Mouse (Mus musculus) forebrain, embryonic 14.5 days (tissue): ENCODE results near the gene Ebi3. TPM values are rescaled to one million over a fixed set of nuclear protein-coding genes. Genes with fewer than 3 reads are reported as not detected.
A peak's percentile ranks its signal among the peaks of the same experiment; 100 is the strongest.

Experiments
- ATAC-seq: fragments of 200-750 bp; cut with Nextera tagmentation; 2 replicates; pipeline ENCODE4 v1.8.0; 2017; ENCODE audit warnings: mild to moderate bottlenecking, moderate library complexity
- DNase-seq: peaks from one replicate; pipeline ENCODE4 v3.0.0-alpha.2; 2015; ENCODE audit warnings: low spot score
- H3K27ac ChIP-seq: fragments of 300-500 bp; sonication (generic); 2 replicates; pipeline ENCODE4 v1.5.1; 2014; ENCODE audit warnings: low read depth, mild to moderate bottlenecking, control low read depth, low read length, moderate library complexity
- H3K27me3 ChIP-seq: fragments of 300-500 bp; sonication (generic); replicated peaks from 2 replicates; pipeline ENCODE4 v1.6.1; 2014; ENCODE audit warnings: low read length, control low read depth, mixed read lengths; ENCODE audit not compliant: control insufficient read depth, insufficient read depth
- H3K36me3 ChIP-seq: fragments of 300-500 bp; sonication (generic); 2 replicates; pipeline ENCODE4 v1.6.1; 2014; ENCODE audit warnings: low read length, control low read depth; ENCODE audit not compliant: control insufficient read depth, insufficient read depth
- H3K4me1 ChIP-seq: fragments of 300-500 bp; sonication (generic); 2 replicates; pipeline ENCODE4 v1.6.1; 2014; ENCODE audit warnings: antibody characterized with exemption, low read length, control low read depth; ENCODE audit not compliant: control insufficient read depth, insufficient read depth
- H3K4me2 ChIP-seq: fragments of 300-500 bp; sonication (generic); 2 replicates; pipeline ENCODE4 v1.6.1; 2014; ENCODE audit warnings: mild to moderate bottlenecking, control low read depth, low read length
- H3K4me3 ChIP-seq: fragments of 300-500 bp; sonication (generic); 2 replicates; pipeline ENCODE4 v1.5.1; 2014; ENCODE audit warnings: low read depth, low read length, control low read depth
- H3K9ac ChIP-seq: fragments of 300-500 bp; sonication (generic); 2 replicates; pipeline ENCODE4 v1.6.1; 2014; ENCODE audit warnings: mild to moderate bottlenecking, low read length, control low read depth, moderate library complexity
- H3K9me3 ChIP-seq: fragments of 300-500 bp; sonication (generic); replicated peaks from 2 replicates; pipeline ENCODE4 v1.6.1; 2016; ENCODE audit warnings: low read length, control low read depth, mixed read lengths; ENCODE audit not compliant: control insufficient read depth
- WGBS: fragments of 180-500 bp; shearing (Covaris S2); extraction: QIAGEN DNeasy Blood & Tissue Kit; methylation state at CpG from one replicate; pipeline ENCODE4 v1.1.7; 2014; 5-methylcytosine and 5-hydroxymethylcytosine counted together
- polyA plus RNA-seq: library from polyadenylated mRNA; unstranded; fragments of >200 nt; fragmentation: Nextera tagmentation; extraction: Ambion mirVana; gene quantifications from 2 replicates; pipeline ENCODE4 v1.2.1, GENCODE M21; 2014

Gene Ebi3
- polyA plus RNA-seq, 1 experiment from 2014 or later, result 2.6 TPM

DNA sequence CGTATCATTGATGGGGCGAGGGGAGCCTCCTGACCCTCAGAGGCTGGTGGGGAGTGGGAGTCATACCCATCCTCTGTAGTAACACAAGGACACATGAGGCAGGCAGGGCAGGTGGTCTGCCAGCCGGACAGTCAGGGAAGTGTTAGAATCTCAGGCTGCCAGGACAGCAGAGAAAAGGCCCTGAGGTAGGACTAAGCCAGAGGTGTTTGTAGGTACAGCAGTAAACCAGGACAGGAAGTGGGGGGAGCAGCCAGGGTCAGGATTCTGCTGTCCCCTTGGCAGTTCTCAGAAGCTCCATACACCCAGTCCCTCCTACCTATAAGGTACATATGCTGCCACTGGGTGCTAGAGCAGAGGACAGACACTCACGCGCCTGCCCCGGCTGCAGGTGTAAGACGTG lies 9.2 kb downstream of the Ebi3 start:
- no peak overlapping the region for H3K9ac ChIP-seq
- no peaks in the 10 kb centered on the region for H3K27me3 ChIP-seq
- 96% methylated on average over 7 of the region's 7 CpGs for WGBS
- H3K4me3 ChIP-seq, result no peak overlapping the region
- peaks cover 11% of the 10 kb centered on the region for H3K4me1 ChIP-seq
- DNase-seq, result no peak
- no peak overlapping the region for H3K4me2 ChIP-seq
- peaks cover 40% of the 10 kb centered on the region for H3K36me3 ChIP-seq
- H3K9me3 ChIP-seq, result no peaks in the 10 kb centered on the region
- no peak for ATAC-seq
- no peak overlapping the region for H3K27ac ChIP-seq

GRCm38 (mm10) chr17:55963171-55963570 lies 10.7 kb downstream of the Ebi3 start:
- no peak overlapping the region for H3K27ac ChIP-seq
- ATAC-seq (no peak), DNase-seq (peak; percentile 20)
- H3K36me3 ChIP-seq, result peaks cover 55% of the 10 kb centered on the region
- H3K4me3 ChIP-seq, result no peak overlapping the region
- no peak overlapping the region for H3K4me2 ChIP-seq
- WGBS, result 81% methylated on average over 14 of the region's 14 CpGs
- H3K4me1 ChIP-seq, result peaks cover 9% of the 10 kb centered on the region
- no peaks in the 10 kb centered on the region for H3K27me3 ChIP-seq
- H3K9ac ChIP-seq, result no peak overlapping the region
- H3K9me3 ChIP-seq, result no peaks in the 10 kb centered on the region

DNA sequence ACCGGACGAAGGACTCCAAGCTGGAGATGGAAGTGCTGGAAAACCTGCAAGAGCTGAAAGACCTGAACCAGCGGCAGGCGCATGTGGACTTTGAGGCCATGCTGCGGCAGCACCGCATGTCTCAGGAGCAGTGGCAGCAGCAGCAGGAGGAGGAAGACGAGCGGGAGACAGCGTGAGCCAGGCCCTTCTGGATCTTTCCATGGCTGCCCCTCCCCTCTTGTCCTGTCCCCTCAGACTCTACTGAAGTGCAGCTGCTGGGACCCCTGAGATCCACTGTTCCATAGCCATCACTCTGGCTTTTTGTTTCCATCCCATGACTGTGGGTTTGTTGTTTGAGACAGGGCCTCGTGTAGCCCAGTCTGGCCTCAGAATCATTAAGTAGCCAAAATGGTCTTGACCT lies 12.1 kb downstream of the Ebi3 start:
- H3K4me1 ChIP-seq, result peaks cover 6% of the 10 kb centered on the region
- no peak overlapping the region for H3K9ac ChIP-seq
- WGBS, result 91% methylated on average over 10 of the region's 10 CpGs
- peaks cover 55% of the 10 kb centered on the region for H3K36me3 ChIP-seq
- H3K27me3 ChIP-seq, result no peaks in the 10 kb centered on the region
- ATAC-seq (no peak), DNase-seq (no peak)
- H3K4me3 ChIP-seq, result no peak overlapping the region
- no peak overlapping the region for H3K27ac ChIP-seq
- no peaks in the 10 kb centered on the region for H3K9me3 ChIP-seq
- no peak overlapping the region for H3K4me2 ChIP-seq

GRCm38 (mm10) chr17:55964996-55965395 lies 12.6 kb downstream of the Ebi3 start:
- Histone ChIP-seq H3K27me3 (no peaks in the 10 kb centered on the region), H3K27ac (no peak overlapping the region), H3K4me2 (no peak overlapping the region), H3K9me3 (no peaks in the 10 kb centered on the region), H3K9ac (no peak overlapping the region), H3K4me1 (peaks cover 2% of the 10 kb centered on the region), H3K4me3 (no peak overlapping the region), H3K36me3 (peaks cover 55% of the 10 kb centered on the region)
- no peak for DNase-seq
- WGBS, result 84% methylated on average over 9 of the region's 9 CpGs
- ATAC-seq, result no peak

DNA sequence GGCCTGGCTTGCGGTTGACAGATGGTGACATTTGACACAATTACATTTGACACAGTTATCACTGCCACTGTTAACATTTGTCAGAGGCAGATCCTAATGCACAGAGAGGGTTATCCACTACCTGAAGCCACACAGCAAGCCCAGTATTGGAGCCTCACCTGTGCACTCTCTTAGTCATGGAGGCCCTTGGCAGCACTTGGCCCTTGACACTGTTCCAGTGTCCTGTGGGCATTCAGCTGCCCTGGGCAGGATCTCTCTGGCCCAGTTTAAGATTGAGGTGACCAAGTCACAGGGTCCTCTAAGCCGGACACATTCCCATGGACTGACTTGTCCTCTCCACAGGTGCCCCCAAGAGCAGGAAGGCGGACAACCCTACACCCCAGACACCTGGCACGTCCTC lies 14.7 kb downstream of the Ebi3 start:
- Histone ChIP-seq H3K4me2 (no peak overlapping the region), H3K4me1 (peaks cover 4% of the 10 kb centered on the region), H3K9ac (no peak overlapping the region), H3K36me3 (peaks cover 41% of the 10 kb centered on the region), H3K27ac (no peak overlapping the region), H3K4me3 (no peak overlapping the region), H3K27me3 (no peaks in the 10 kb centered on the region), H3K9me3 (no peaks in the 10 kb centered on the region)
- ATAC-seq, result no peak
- no peak for DNase-seq
- WGBS, result 94% methylated on average over 4 of the region's 4 CpGs

DNA sequence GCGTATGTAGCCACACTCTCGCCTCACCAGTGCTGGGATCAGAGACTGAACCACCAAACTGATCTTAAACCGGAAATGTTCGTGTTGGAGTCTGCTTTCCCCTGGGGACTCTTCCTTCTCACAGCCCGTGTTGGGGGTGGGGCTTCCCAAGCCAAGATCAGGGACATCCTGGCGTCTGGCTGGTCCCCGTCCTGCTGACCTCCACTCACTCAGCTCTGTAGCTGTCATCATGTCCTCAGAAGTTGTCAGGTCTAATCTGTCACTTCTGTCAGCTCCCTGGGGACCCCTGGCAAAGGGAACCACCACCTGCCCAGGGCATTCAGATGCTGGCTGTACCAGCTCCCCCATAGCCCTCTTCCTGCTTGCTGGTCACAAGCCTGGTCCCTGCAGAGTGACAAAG lies 15.8 kb downstream of the Ebi3 start:
- Histone ChIP-seq H3K36me3 (peaks cover 43% of the 10 kb centered on the region), H3K9me3 (no peaks in the 10 kb centered on the region), H3K4me2 (no peak overlapping the region), H3K4me3 (no peak overlapping the region), H3K27ac (no peak overlapping the region), H3K27me3 (no peaks in the 10 kb centered on the region), H3K4me1 (peaks cover 4% of the 10 kb centered on the region), H3K9ac (0 out of 2 replicates have a peak overlapping the region, but pooled peaks have one; percentile 21)
- ATAC-seq (no peak), DNase-seq (no peak)
- 67% methylated on average over 7 of the region's 7 CpGs for WGBS

- peak overlapping the region; percentile 58; the same call in 1 of the 2 replicates for H3K4me3 ChIP-seq
- H3K9me3 ChIP-seq, result no peaks in the 10 kb centered on the region
- ATAC-seq (peak; percentile 40), DNase-seq (peak; percentile 83)
- peak overlapping the region; percentile 68 for H3K4me2 ChIP-seq
- peak overlapping the region; percentile 40 for H3K9ac ChIP-seq
- WGBS, result 31% methylated on average over 14 of the region's 14 CpGs
- no peaks in the 10 kb centered on the region for H3K27me3 ChIP-seq
- peaks cover 42% of the 10 kb centered on the region for H3K36me3 ChIP-seq
- H3K4me1 ChIP-seq, result peaks cover 4% of the 10 kb centered on the region
- H3K27ac ChIP-seq, result peak overlapping the region; percentile 75
Measured at GRCm38 (mm10) chr17:55969560-55969959, 17.1 kb downstream of the Ebi3 start.

- Histone ChIP-seq H3K27me3 (no peaks in the 10 kb centered on the region), H3K4me2 (peak within 1 kb of the TSS; percentile 68), H3K4me3 (peak within 1 kb of the TSS; percentile 58), H3K9ac (peak within 1 kb of the TSS; percentile 81), H3K9me3 (no peaks in the 10 kb centered on the region), H3K36me3 (peaks cover 43% of the 10 kb centered on the region), H3K4me1 (peaks cover 4% of the 10 kb centered on the region), H3K27ac (peak within 1 kb of the TSS; percentile 75)
- DNase-seq, result peak; percentile 58
- 7% methylated on average over 52 of the region's 55 CpGs for WGBS
- peak; percentile 65 for ATAC-seq
Measured at GRCm38 (mm10) chr17:55969966-55970891, 17.8 kb downstream of the Ebi3 start, which contains the start of gene Shd. Gene Shd (plus strand): TSS chr17:55970467.

GRCm38 (mm10) chr17:55971453-55971852 lies 19.0 kb downstream of the Ebi3 start:
- Histone ChIP-seq H3K9me3 (no peaks in the 10 kb centered on the region), H3K9ac (peak overlapping the region; percentile 81), H3K4me2 (peak overlapping the region; percentile 68), H3K4me3 (peak overlapping the region; percentile 58), H3K27ac (no peak overlapping the region), H3K4me1 (peaks cover 4% of the 10 kb centered on the region), H3K36me3 (peaks cover 38% of the 10 kb centered on the region), H3K27me3 (no peaks in the 10 kb centered on the region)
- WGBS, result 24% methylated on average over 22 of the region's 22 CpGs
- no peak for ATAC-seq
- no peak for DNase-seq
